Mouse (Mus musculus): ENCODE results near the gene Gbf1.

DNA sequence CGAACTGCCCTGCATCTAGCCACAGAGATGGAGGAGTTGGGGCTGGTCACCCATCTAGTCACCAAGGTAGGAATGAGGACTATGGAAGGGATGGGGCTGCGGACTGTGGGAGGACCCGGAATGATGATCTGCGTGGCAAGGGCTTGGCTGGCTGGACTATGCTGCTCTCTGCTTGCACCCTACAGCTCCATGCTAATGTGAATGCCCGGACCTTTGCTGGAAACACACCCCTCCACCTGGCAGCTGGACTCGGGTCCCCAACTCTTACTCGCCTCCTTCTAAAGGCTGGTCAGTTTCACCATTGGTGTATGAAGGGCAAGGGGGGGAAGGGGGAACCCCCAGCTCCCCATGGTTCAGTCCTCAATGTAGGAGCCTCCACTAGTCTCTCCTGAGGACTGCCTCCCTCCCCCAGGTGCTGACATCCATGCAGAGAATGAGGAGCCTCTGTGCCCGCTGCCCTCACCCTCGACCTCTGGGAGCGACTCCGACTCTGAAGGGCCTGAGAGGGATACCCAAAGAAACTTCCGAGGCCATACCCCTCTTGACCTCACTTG is 158.1 kb downstream of the Gbf1 start:
- TF ChIP-seq CTCF (IDR thresholded peaks at IDR 0.05; ENCODE audit: low read depth, low read length) = no peak
- no peak for TF ChIP-seq POLR2A (IDR thresholded peaks at IDR 0.05; ENCODE audit: extremely low read depth, insufficient read depth, low read length)

Measured in liver, adult 2 months (tissue).